Mouse (Mus musculus) cerebellum, adult (tissue): Measurements from ENCODE around the gene Bcl7b.

Experiments
- ATAC-seq: cut with Nextera tagmentation; 2 replicates; pipeline ENCODE4 v1.9.2; 2017; ENCODE audit warnings: mild to moderate bottlenecking, moderate library complexity, mixed read lengths; ENCODE audit not compliant: insufficient number of reproducible peaks, low FRiP score, low TSS enrichment

Gene Bcl7b

DNA sequence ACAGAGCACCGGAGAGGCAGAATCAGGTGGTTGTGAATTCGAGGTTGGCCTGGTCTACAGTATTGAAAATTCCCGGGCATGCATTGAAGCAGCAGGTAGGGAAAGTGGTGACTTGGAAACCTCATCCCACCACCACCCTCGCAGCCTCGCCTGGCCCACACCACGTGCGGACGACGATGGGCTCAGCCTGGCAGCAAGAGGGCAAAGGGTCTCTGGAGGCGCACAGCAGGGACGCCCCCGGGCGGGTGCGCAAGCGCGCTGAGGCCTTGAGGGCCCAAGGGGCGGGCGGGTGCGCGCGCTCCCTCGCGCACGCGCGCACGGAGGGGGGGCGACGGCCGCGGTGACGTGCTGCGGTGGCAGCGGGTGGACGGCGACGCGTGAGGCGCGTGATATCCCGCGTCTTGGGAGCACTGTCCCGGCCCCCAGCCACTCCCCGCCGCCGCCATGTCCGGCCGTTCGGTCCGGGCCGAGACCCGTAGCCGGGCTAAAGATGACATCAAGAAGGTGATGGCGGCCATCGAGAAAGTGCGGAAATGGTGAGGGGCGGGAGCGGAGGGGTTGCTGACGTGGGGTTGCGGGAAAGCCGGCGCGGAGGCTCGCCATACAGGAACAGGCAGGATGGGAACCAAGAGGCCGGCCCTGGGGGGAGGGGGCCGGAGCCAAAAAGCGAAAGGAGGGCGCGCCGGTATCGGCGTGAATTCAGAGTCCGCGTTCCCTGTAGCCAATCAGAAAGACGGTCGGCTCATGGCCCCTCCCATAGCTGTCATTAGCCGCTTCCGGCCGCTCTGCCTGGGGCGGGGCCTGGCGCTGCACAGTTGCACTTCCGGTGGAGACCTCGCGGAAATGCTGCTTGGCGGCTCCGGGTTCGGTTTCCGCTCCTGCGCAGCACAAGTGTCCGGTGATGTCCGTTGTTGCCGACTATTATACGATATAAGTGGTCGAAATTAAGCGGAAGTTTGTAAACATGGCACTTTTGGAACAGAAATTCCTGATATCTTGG lies at the start of gene Bcl7b:
TSS of gene Bcl7b (plus strand) at position 221 of the 1,000 bp plus-strand sequence.
- peak; percentile 91 for ATAC-seq

DNA sequence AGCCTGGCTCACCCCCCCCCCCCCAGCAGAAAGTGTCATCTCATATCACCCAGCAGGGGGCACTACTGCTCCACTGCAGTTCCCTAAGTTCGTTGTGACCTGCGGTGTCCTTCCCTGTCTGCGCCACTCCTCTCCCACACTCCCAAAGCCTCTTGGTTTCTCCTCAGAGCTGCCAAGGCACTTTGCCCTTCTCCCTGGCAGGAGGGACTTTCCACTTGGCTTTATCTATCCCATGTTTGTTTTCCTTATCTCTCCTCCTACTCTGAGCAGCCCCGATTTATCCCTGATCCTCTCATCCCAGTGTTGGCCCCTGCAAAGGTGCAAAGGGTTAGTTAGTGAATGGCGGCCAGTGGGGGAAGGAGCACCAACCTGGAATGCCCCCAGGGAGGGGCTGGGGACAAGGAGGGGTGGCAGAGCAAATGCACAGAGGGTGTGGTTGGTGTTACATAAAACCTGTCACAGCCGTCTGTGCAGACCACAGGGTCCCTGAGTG lies 49.4 kb upstream of the Bcl7b start:
- peak; percentile 56; the same call in 1 of the 2 replicates for ATAC-seq

DNA sequence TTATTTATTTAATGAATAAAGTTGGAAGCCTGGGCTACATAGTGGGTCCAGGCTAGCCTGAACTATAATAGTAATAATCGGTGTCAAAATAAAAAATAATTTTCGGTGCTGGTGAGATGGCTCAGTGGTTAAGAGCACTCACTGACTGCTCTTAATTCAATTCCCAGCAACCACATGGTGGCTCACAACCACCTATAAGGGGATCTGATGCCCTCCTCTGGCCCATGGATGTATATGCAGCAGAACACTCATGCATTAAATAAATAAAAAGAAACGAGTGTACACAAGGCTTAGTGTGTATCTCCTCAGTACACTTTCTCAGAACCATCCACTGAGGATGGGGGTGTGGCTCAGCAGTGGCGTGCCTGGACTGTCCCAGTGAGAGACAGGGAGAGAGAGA lies 47.3 kb upstream of the Bcl7b start:
- no peak for ATAC-seq

DNA sequence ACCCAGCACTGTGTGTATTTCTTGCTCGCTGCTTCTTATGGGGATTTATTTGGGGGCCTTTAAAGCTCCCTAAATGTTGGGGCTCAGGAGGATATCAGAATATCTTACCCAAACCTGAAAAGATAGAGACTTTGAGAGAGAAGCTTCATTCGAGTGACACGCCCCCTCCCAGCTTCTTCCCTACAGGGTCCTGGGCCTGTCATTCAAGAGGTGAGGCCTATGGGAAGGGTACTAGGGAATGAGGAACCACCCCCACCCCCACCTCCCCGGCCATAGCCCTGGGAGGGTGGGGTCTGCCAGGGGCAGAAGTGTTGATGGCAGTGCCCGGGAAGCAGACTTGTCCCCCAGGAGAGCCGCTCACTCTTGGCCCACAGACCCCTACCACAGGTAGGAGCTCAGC lies 42.0 kb upstream of the Bcl7b start:
- no peak for ATAC-seq

DNA sequence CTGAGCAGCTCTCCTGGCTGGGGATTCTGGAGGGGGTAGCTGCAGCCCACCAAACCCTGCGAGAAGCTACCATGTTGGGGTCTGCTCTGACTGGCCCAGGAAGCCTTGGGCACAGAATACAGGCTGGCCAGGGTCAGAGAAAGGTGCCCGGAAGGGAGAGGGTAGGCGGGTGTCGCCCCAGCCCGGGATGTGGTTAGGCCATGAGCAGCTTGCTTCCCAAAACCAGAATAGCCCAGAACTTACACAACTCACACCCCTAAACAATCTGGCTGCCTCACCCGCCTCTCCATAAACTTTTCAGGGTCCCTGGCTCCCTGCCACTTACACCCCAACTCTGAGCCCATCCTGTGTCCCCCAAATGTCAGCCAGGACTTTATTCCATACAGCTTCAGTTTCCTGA lies 40.4 kb upstream of the Bcl7b start:
- no peak for ATAC-seq

DNA sequence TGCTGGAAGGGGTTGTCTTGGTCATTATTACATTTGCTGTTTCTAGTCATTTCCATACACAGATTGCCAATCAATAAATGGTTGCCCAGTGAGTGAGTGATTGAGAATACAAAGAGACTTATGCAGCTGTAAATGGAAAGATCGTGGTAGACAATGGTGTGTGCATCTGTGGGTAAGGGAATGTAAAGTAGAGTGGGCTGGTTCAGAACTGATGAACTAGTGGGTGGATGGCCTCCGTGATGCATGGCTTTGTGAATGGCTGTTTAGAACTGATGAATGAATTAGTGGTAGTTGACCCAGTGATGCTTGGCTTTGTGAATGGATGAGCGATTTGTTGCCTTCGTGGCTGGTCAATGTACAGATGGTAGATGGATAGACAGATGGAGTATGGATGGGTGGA lies 38.3 kb upstream of the Bcl7b start:
- ATAC-seq = no peak

DNA sequence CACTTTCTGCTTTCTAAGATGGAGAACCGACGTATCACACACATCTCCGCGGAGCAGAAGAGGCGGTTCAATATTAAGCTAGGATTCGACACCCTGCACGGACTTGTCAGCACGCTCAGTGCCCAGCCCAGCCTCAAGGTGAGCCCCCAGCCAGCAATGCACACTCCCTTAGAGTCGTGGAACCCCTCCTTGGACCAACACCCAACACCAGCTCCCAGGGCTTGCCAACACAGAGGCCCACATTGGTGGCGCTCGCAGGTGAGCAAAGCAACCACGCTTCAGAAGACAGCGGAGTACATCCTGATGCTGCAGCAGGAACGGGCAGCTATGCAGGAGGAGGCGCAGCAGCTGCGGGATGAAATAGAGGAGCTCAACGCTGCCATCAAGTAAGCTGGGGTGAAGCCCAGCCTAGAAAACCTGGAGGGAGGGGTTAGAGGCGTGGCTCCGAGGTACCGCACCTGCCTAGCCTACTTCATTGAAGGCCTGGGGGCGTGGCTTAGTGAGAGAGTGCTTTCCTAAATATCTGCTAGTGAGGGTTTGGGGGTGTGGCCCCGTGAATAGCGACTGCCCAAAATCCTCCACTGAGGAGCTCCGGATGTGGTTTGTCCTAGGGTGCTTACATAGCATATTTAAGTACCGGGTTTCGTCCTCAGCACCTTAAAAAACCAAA lies 34.2 kb upstream of the Bcl7b start:
- no peak for ATAC-seq

DNA sequence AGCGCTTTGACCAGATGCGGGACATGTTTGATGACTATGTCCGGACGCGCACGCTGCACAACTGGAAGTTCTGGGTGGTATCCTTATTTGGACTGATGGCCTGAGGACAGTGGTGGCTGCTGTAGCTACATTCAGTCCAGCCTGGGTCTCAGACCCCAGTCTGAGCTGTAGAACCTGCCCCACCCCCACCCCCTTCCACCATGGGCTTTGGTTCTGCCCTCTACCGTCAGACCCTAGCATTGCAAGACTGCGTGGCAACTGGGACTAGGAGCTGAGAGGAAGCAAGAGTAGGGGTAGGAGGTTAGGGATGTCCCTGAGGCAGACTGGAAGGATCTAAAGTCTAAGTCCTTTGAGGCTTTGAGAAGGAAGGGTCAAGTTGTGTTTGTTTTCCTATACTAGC lies 33.5 kb upstream of the Bcl7b start:
- ATAC-seq = no peak

DNA sequence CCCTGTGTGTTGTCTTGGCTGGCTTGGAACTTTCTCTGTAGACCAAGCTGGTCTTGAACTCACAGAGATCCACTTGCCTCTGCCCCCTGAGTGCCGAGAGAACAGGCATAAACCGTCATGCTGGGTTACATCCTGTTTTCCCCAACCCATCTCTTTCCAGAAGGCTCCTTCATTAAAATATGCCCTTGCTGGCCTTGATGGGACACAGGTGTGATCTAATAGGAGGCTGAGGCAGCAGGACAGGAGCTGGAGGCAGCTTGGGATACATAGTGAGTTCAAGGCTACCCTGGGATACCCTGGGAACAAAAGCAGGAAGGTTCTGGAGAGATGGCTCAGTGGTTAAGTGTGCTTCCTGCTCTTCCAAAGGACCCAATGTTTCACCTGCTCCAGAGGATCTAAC lies 28.2 kb upstream of the Bcl7b start:
- no peak for ATAC-seq

DNA sequence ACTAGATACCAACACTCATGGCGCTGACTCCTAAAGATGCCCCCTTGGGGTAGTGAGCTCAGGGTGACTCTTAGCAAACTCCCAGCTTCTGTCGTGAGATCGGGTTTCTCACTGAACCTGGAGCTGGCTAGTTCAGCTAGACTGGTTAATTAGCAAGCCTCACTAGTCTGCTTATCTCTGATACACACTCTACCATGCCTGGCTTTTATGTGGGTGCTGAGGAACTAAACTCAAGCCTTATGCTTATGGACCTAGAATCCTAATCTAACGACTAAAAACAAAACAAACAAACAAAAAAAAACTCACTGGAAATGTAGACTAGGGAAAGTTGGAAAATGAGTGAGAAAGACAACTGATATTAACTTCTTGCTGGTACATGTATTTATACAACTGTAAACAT lies 23.6 kb upstream of the Bcl7b start:
- ATAC-seq = no peak

DNA sequence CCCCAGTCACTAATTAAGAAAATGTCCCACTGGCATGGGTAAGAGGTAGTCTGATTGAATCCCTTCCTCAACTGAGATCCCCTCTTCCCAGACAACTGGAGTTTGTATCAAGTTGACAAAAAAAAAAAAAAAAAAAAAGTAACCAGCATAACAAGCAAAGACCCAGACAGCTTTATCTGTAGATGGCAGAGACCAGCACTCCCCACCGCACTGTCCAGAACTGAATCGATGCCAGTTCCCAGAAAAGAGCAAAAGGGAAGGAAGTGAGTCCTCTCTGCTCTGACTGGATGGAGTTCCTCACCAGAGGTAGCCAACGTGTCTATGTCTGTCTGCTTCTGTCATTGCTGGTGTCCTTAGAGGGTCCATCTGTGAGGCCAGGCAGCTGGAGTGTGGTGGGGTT lies 22.6 kb upstream of the Bcl7b start:
- ATAC-seq = no peak

DNA sequence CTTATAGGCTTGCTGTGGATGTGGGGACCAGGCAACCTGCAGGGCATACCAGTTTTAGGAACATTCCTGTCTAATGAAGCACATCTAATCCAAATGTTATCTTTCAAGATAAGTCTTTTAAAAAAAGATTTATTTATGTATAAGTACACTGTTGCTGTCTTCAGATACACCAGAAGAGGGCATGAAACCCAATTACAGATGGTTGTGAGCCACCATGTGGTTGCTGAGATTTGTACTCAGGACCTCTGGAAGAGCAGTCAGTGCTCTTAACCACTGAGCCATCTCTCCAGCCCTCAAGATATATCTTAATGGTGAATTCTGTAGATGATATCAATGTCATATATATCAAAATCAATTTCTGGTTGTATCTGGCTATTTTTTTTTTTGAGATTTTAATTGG lies 22.1 kb upstream of the Bcl7b start:
- no peak for ATAC-seq

DNA sequence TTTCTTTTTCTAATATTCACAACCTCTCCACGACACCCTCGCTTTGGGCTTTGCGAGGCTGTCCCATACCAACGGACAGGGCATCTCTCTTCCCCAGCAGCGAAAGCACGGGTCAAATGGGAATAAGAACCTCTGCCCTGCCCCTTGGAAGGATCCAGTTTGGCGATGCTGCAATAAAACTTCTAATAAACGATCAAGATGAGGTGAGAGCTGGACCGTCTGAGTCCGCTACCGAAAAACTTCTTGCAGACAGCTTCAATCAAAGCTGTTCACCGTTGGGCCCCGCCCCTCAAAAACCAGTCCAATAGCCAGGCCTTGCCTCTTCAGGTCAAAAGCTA lies 19.4 kb upstream of the Bcl7b start:
- no peak for ATAC-seq

DNA sequence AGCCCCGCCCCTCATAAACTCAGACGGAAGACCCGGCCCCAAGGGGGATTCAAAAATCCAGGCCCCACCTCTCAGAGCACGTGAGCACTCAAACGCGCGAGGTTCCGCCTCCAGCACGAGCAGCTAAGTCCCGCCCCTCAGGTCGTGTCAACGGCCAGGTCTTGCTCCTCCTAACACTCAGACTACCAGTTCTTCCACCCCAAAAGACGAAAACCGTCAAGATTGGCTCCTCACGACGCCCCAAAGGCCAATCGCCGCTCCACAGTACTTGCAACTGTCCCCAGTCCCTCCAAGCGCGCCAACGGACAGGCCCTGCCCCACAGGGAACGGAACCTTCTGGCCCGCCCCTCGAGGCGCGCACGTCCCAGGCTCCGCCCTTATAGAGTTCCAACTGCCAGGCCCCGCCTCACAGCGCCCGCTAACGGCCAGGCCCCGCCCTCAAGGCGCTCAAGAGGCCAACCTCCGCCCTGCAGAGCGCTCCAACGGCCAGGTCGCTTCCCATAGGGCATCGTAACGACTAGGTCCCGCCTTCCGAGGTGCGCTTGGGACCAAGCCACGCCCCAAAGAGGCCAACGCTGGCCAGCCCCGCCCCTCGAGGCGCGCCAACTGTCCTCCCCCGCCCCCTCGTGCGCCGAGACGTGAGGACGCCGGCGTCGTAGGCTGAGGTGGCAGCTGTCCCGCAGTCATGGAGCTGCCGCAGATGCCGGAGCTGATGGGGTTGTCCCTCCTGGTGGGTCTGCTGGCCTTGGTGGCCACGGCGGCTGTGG lies 18.8 kb upstream of the Bcl7b start, which contains the start of gene Tbl2:
TSS of gene Tbl2 (plus strand) at position 605 of the 767 bp plus-strand sequence.
- peak; percentile 93 for ATAC-seq

DNA sequence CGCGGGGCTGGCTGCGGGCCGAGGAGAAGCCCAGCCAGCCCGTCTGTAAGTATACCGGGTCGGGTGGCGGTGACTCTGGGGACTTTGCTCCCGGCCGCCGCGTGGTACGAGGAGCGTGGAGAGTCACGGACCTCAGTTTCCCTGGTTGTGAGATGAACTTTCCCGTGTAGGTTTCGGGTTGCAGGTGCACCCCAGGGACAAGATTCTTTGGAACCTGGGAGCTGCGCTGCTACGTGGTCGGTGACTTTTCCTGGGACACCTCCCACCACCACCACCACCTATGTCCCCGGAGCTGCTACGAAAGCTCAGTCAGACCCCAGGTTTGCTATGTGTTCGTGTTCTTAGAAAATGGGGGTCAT lies 18.3 kb upstream of the Bcl7b start:
- no peak for ATAC-seq

DNA sequence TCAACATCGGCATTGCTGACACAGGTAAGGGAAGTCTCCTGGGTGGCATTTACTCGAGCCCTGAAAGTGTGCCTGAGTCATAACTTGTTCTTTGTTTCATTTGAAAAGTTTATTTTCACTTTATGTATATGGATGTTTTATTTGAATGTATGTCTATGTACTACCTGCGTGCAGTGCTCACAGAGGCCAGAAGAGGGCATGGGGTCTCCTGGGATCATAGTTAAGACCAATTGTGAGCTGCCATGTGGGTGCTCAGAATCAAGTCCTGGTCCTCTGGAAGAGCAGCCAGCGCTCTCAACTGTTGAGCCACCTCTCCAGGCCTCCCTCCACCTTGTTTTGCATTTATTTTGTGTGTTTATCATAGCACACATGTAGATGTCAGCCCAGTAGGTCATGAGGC lies 11.6 kb upstream of the Bcl7b start:
- ATAC-seq = no peak

DNA sequence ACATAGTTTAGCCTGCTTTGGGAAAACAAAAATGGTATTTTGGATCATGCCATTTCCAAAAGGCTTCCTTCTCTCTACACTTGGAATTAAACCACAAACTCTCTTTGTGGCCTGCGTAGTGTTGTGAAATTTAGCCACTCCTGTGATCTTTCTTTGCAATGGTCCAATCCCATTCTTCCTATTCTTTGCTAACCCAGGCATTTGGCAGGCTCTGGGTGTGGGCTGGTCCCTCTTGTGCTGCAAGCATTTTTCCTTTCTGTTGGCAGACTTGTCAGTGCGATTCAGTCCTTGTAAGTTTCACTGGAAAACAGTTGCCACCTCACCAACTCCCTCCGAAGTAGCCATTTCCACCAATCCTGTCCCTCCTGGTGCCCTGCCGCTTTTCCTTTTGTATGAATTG lies 6.9 kb upstream of the Bcl7b start:
- ATAC-seq = no peak

DNA sequence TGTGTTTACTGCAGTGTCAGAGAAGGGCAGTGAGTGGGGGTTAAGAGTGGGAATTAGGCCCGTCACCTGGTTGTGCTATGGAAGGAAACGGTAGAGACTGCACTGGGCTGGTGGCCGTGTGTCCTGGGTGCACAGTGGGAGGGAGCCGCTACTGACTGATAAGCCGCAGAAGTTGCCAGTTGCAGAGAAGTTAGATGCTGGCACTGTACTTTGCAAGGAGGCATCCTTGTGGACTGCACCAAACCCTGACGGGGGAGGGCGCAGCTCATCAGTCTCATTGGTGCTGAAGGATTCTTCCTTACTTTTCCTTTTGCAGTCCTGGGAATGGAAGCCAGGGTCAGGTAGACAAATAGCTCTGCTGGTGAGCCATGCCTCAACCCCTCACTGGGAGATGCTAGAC lies 6.4 kb upstream of the Bcl7b start:
- ATAC-seq = no peak

DNA sequence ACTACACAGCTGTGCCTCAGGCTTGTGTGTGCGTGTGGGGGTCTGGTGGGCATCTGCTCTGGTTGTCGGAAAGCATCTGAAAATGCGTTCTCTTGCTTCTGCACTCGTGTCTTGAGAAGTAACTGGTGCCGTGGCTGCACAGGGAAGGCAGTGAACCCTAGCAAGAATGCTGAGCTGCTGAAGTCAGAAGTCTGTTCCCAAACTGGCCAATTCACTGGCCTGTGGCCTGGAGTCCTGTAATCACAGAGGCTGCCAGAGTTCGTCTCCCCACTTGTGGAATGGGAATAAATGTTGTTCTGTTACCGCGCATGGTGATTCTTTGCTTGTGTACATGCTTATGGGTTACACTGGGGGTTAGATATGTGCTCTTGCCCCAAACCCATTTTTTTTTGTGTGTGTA lies 5.7 kb upstream of the Bcl7b start:
- no peak for ATAC-seq

DNA sequence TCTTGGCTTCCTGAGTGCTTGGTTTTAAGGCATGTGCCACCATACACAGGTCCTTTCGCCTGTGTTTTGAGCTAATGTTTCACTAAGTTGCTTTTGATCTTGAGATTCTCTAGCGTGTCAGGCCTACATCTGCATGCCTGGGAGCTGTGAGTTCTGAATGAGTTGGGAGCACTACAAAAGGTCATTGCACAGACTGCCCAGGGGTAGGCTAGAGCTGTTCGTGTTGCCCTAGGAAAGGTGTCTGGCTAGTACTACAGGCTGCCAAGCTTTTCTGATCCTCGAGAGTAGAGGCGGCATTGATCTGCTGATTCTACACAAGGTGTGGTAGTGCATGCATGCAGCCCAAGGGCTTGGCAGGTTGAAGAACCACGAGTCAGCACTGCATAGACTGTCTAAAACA lies 5.3 kb upstream of the Bcl7b start:
- no peak for ATAC-seq

DNA sequence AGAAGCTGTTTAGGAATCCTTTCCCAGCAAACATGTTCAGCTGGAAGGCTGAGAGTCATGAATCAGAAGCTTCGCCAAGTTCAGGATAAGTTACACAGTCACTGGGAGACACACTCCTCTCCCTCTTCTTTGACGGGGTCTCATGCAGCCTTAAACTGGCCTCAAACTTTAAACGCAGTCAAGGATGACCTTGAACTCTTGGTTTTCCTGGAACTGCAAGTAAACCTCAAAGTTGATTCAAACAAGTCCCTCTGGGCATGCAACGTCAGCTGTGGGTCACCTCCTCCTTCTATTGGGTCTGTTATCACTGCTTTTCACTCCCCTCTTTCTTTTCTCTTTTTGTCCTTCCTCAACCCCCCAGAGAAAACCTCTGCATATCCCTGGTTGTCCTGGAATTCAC lies 1.2 kb upstream of the Bcl7b start:
- no peak for ATAC-seq
